Mouse (Mus musculus) embryonic facial prominence, embryonic 15.5 days (tissue): ENCODE measurements around the gene Dync1li2. TPM values are rescaled to one million over a fixed set of nuclear protein-coding genes. Genes with fewer than 3 reads are reported as not detected.

Experiments used
- polyA plus RNA-seq: library from polyadenylated mRNA; unstranded; fragments of >200 nt; fragmentation: Nextera tagmentation; extraction: Ambion mirVana; gene quantifications from 2 replicates; pipeline ENCODE4 v1.2.1, GENCODE M21; 2015

Gene Dync1li2
- polyA plus RNA-seq, 1 experiment from 2014 or later = 63.0 TPM

Other genes starting within 250 kb of the Dync1li2 start
- 19.1 and 20.4 TPM in 2 replicates for gene Tk2, start 194.5 kb downstream of the Dync1li2 start, polyA plus RNA-seq
- gene Cklf, start 192.2 kb downstream of the Dync1li2 start, polyA plus RNA-seq = 39.4 and 49.7 TPM in 2 replicates
- not detected in 2 replicates for gene Cmtm2a, start 149.9 kb downstream of the Dync1li2 start, polyA plus RNA-seq
- gene Gm45711, start 133.0 kb downstream of the Dync1li2 start, polyA plus RNA-seq = not detected in 2 replicates
- not detected in 2 replicates for gene Cmtm1, start 132.9 kb downstream of the Dync1li2 start, polyA plus RNA-seq
- not detected in 2 replicates for gene Gm11020, start 121.5 kb downstream of the Dync1li2 start, polyA plus RNA-seq
- not detected in 2 replicates for gene Cmtm2b, start 120.8 kb downstream of the Dync1li2 start, polyA plus RNA-seq
- 175 and 176 TPM in 2 replicates for gene Cmtm3, start 103.6 kb downstream of the Dync1li2 start, polyA plus RNA-seq
- 2.9 and 3.4 TPM in 2 replicates for gene Cmtm4, start 47.2 kb downstream of the Dync1li2 start, polyA plus RNA-seq
- gene Terb1, start 66.9 kb upstream of the Dync1li2 start, polyA plus RNA-seq = 0.48 and 0.55 TPM in 2 replicates
- 91.9 and 94.5 TPM in 2 replicates for gene Nae1, start 91.6 kb upstream of the Dync1li2 start, polyA plus RNA-seq
- gene Car7, start 91.6 kb upstream of the Dync1li2 start, polyA plus RNA-seq = 1.1 and 1.2 TPM in 2 replicates
- 9.0 and 9.3 TPM in 2 replicates for gene Pdp2, start 148.4 kb upstream of the Dync1li2 start, polyA plus RNA-seq
- gene Cdh16, start 181.3 kb upstream of the Dync1li2 start, polyA plus RNA-seq = 0.40 TPM in 1 of 2 replicates, not detected in the other
- gene Rrad, start 188.3 kb upstream of the Dync1li2 start, polyA plus RNA-seq = 22.8 and 31.0 TPM in 2 replicates
- gene Ciao2b, start 198.9 kb upstream of the Dync1li2 start, polyA plus RNA-seq = 90.6 and 91.9 TPM in 2 replicates